Mouse (Mus musculus): ENCODE results near the gene Frem3. TPM values are rescaled to one million over a fixed set of nuclear protein-coding genes. Genes with fewer than 3 reads are reported as not detected.
"Not testable (repeated sequence)": the region's sequence is repeated elsewhere in the genome, so short reads cannot be mapped to it uniquely, and the experiment has no call there.

The Frem3 gene
- polyA plus RNA-seq, 1 experiment from 2014 or later: 0.03 TPM

- Histone ChIP-seq H3K4me1 (replicated peaks) (peaks cover 12% of the 10 kb centered on the region), H3K36me3 (peaks cover 27% of the 10 kb centered on the region), H3K27me3 (ENCODE audit: insufficient read depth, poor library complexity, severe bottlenecking) (no peaks in the 10 kb centered on the region), H3K9me3 (no peaks in the 10 kb centered on the region), H3K4me3 (peak overlapping the region; percentile 91), H3K27ac (peak overlapping the region; percentile 98)
- under 1% methylated on average over 84 of the region's 84 CpGs for WGBS
- peak; percentile 77 for DNase-seq (ENCODE audit: low spot score)
Observed at GRCm38 (mm10) chr8:80738388-80739154, 127.7 kb downstream of the Frem3 start.

- H3K9me3 ChIP-seq; H3K27me3 ChIP-seq (ENCODE audit: insufficient read depth, poor library complexity, severe bottlenecking): not testable (repeated sequence)
- 1% methylated on average over 91 of the region's 91 CpGs for WGBS
- DNase-seq (ENCODE audit: low spot score): peak; percentile 90
- peak within 1 kb of the TSS; percentile 91 for H3K4me3 ChIP-seq
- H3K36me3 ChIP-seq: peaks cover 21% of the 10 kb centered on the region
- peak within 1 kb of the TSS; percentile 98 for H3K27ac ChIP-seq
- peaks cover 12% of the 10 kb centered on the region for H3K4me1 ChIP-seq (replicated peaks)
Observed at GRCm38 (mm10) chr8:80739155-80739924, 128.5 kb downstream of the Frem3 start, which contains the start of gene Smarca5. Gene Smarca5, minus strand, starts transcription at chr8:80739497.

GRCm38 (mm10) chr8:80739932-80740331, 129.1 kb downstream of the Frem3 start:
- WGBS: 17% methylated on average over 14 of the region's 14 CpGs
- H3K9me3 ChIP-seq: no peaks in the 10 kb centered on the region
- peak overlapping the region; percentile 91 for H3K4me3 ChIP-seq

More at GRCm38 (mm10) chr8:80739932-80740331, 129.1 kb downstream of the Frem3 start:
- Histone ChIP-seq H3K27me3 (ENCODE audit: insufficient read depth, poor library complexity, severe bottlenecking) (no peaks in the 10 kb centered on the region), H3K4me1 (replicated peaks) (peaks cover 12% of the 10 kb centered on the region), H3K27ac (peak overlapping the region; percentile 86), H3K36me3 (peaks cover 15% of the 10 kb centered on the region)
- DNase-seq (ENCODE audit: low spot score): no peak

Other genes with a start within 250 kb of the Frem3 start
- gene Gypa, start 117.3 kb upstream of the Frem3 start, polyA plus RNA-seq (2016; fragmentation: Nextera tagmentation; extraction: Ambion mirVana): 15.7 and 19.1 TPM in 2 replicates
- 82.3 and 113 TPM in 2 replicates for gene Smarca5, start 128.4 kb downstream of the Frem3 start, polyA plus RNA-seq (2016; fragmentation: Nextera tagmentation; extraction: Ambion mirVana)

All from hindbrain, embryonic 10.5 days (tissue).